Mouse (Mus musculus): Measurements from ENCODE around the gene Elf1. TPM values are rescaled to one million over a fixed set of nuclear protein-coding genes. Genes with fewer than 3 reads are reported as not detected.

Elf1 gene
- total RNA-seq, 2 experiments from 2014 or later, result 6.0 to 6.3 TPM

GRCm38 (mm10) chr14:79621143-79621542, 140.1 kb downstream of the Elf1 start:
- DNase-seq (ENCODE audit: low spot score in 2 of 2), result no peak

Small RNAs within 50 kb of the gene (microRNA-seq; reads per million reads assigned to microRNA genes)
- 0 reads per million in 2 experiments for gene Gm27857

Other genes starting within 250 kb of the Elf1 start
- not detected for gene Zfp957, start 233.8 kb upstream of the Elf1 start, total RNA-seq (2021)
- 10 to 100 TPM; 38.5 to 49.0 TPM for gene Rgcc, start 179.5 kb upstream of the Elf1 start, total RNA-seq (2021)
- gene Naa16, start 90.4 kb upstream of the Elf1 start, total RNA-seq (2021), result 10 to 100 TPM; 10.1 to 11.9 TPM
- gene Mtrf1, start 83.4 kb upstream of the Elf1 start, total RNA-seq (2021), result 1 to 10 TPM; 4.8 to 5.7 TPM
- 10 to 100 TPM; 38.0 to 40.3 TPM for gene Kbtbd7, start 54.7 kb upstream of the Elf1 start, total RNA-seq (2021)
- 1 to 10 TPM in 1 of 2 experiments, under 1 TPM in 1; 0.86 to 1.5 TPM for gene Kbtbd6, start 29.4 kb upstream of the Elf1 start, total RNA-seq (2021)
- 10 to 100 TPM; 44.0 to 47.7 TPM for gene Wbp4, start 326 bp downstream of the Elf1 start, total RNA-seq (2021)
- 10 to 100 TPM; 87.2 to 89.7 TPM for gene Sugt1, start 106.5 kb downstream of the Elf1 start, total RNA-seq (2021)
- 1 to 10 TPM; 1.8 to 2.6 TPM for gene Cnmd, start 181.0 kb downstream of the Elf1 start, total RNA-seq (2021)